Mouse (Mus musculus): Measurements from ENCODE around the gene Mtx1. TPM values are rescaled to one million over a fixed set of nuclear protein-coding genes. Genes with fewer than 3 reads are reported as not detected.

Mtx1 gene
- polyA plus RNA-seq (2012), result 392 and 458 TPM in 2 replicates

DNA sequence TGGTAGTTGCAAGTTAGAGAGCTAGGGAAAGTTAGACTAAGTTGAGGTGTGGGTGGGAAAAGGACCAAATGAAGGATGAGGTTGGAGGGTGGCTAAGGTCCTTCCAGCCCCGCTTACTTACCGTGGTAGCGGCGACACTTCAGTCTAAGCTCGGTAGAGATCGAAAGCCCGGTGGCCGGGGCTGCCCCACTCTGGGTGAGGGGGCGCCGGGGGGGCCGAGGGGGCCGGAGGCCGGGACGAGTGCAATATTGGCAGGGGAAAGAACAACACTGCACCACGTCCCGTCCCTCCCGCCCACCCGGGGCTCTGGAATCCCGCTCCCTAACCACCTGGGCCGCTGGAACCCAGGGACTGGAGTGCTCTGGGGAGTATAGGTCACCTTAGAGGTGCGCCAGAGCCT, at the start of gene Mtx1:
Mtx1 (minus strand) TSS at position 189 of the 400 bp plus-strand sequence.
- TF ChIP-seq GATA1 (IDR thresholded peaks at IDR 0.05; ENCODE audit: low read length), result no peak

DNA sequence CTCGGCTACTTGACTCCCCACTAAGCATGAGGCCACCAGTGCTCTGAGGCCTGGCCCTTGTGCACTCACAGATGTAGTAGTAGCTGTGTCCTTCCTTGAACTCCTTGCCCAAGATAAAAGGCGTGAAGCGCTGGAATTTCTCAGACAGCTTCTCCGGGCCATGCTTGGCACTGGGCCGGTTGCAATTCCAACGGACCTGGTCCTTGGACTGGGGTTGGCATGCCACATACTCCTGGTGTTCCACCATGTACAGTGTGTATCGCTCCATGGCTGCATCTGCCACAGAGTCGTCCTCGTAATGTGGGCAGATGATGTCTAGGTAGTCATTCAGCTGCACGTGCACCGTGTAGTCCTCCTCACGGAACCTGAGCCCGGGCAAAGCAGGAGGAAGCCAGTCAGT, 49.2 kb upstream of the Mtx1 start:
- TF ChIP-seq GATA1 (IDR thresholded peaks at IDR 0.05; ENCODE audit: low read length), result no peak

DNA sequence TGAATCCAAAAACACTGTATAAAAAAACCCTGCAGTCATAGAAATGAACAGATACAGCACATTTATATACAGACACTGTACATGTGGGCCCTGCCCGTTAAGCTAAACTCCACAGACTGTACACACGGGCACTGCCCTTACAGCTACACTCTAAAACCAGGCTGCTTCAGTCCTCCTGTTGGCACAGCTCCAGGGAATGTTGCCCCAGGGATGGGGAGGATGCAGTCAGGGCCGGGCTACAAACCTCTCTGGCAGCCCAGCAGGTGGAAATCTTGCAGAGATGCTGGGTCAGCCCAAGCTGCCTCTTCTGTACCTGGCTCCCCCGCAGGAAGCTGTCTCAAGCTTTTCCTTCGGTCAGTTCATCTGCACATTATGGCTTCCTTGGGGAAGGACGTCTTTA, 44.9 kb upstream of the Mtx1 start:
- TF ChIP-seq GATA1 (IDR thresholded peaks at IDR 0.05; ENCODE audit: low read length), result no peak

DNA sequence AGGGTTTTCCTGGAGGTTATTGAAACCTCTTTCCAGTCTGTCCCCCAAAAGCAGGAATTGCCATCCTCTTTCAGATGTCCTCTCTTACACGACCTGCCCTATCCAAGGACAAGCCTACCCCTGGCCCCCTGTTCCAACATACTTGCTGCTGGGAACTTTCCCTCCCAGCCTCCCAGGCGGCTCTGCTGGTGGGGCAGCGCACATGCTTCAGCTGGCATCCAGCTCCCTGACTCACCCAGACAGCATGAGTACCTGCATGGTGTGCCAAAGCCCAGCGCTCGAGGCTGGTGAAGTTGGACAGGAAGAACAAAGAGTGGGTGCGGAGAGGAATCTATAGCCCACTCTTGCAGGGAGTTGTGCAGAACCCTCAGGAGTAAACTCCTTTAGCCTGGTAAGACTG, 44.0 kb upstream of the Mtx1 start:
- TF ChIP-seq GATA1 (IDR thresholded peaks at IDR 0.05; ENCODE audit: low read length), result no peak

DNA sequence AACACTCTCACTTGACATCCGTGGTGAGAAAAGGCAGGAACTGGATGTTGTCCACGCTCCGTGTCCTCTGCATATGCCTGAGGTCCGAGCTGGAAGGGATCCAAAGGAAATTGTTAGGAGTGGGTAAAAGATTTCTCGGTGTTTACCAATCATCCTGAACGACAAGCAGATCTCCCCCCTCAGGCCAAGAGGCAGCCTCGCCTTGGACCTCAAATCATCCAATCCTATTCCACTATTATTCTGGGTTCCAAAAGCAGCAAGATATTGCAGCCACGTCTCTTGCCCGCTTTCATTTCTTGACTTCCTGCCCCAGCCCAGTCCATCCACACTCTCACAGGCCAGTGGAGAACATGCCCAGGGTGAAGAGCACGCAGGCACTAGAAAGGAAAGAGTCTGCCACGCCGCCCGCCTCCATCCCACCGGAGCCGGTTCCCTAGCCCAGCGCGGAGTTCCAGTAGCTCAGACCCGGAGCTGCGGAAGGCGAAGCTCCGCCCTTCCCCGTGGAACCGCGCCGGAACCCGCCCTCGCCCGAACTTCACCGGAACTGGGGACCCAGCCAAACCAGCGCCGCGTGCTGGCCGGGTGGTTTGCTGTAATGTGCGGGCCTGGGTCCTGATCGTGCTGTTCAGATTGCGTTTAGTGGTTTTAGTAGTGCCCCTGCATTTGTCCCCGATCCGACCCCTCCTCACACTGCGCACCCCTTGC, 43.3 kb upstream of the Mtx1 start, which contains the start of gene Slc50a1:
Slc50a1 (minus strand) TSS at position 520 of the 705 bp plus-strand sequence.
- TF ChIP-seq GATA1 (IDR thresholded peaks at IDR 0.05; ENCODE audit: low read length), result no peak

DNA sequence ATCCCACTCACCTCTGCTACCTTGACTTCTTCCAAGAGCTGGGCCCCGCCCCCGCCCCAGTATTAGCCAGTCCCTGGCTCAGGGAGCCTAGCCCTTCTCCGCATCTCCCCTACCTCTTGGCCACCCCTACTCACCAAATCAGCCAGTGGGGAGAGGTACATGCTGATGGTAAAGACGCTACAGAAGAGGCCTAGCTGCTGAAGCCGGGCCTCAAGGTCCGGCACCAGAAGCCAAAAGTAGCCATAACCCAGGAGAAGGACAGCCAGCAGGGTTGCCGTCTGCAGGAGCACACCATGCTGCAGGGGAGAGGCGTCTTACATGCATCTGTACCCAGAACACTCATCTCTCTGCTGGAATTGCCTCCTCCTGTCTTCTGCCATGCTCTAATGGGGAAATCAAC, 42.0 kb upstream of the Mtx1 start:
- TF ChIP-seq GATA1 (IDR thresholded peaks at IDR 0.05; ENCODE audit: low read length), result no peak

DNA sequence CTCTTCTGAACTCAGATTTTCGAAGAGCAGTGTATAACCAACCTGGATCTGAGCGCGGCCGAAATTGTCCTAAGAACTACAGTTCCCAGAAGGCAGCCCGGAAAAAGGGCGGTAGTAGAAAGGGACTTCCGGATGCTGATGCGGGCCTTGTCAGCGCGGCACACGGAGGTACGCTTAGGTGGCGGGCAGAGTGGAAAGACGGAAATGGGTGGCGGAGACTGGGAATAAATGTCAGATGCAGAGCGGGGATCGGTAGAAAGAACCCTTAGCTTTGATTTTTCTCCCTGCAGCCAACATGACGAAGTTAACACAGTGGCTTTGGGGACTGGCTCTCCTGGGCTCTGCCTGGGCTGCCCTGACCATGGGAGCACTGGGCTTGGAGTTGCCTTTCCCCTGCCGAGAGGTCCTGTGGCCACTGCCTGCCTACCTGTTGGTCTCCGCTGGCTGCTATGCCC, 39.6 kb upstream of the Mtx1 start:
- TF ChIP-seq GATA1 (IDR thresholded peaks at IDR 0.05; ENCODE audit: low read length), result no peak

DNA sequence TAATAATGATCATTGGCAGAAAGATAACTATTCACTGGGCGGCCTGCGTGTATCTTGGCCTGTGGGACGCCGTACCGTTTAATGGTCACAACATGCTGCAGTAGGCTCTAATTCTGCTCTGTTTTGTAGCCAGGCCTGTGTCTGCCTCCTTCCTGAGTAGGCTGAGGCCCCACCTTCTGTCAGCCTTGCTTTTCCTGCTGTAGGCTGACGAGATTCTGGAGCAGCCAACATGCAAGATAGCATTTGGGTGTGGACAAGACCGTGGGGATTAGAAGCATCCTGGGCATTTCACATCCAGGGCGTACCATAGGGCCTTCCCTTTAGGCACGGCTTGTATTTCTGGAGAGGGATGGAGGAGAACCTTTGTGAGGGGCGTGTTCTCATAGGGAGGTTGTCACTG, 35.5 kb upstream of the Mtx1 start:
- TF ChIP-seq GATA1 (IDR thresholded peaks at IDR 0.05; ENCODE audit: low read length), result no peak

DNA sequence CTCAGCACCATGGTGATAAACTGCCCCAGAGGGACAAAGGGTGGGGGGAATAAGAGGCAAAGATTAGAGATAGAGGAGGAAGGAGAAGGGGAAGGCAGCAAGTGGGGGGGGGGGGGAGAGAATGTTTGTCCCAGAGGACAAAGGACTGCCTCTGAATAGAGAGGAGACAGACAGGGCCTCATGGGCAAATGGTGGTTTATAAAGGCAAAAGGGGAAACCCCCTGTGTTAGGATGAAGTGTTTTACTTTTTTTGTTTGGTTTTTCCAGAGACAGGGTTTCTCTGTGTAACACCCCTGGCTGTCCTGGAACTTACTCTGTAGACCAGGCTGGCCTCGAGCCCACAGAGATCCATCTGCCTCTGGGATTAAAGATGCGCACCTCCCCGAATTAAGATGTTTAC, 33.3 kb upstream of the Mtx1 start:
- no peak for TF ChIP-seq GATA1 (IDR thresholded peaks at IDR 0.05; ENCODE audit: low read length)

DNA sequence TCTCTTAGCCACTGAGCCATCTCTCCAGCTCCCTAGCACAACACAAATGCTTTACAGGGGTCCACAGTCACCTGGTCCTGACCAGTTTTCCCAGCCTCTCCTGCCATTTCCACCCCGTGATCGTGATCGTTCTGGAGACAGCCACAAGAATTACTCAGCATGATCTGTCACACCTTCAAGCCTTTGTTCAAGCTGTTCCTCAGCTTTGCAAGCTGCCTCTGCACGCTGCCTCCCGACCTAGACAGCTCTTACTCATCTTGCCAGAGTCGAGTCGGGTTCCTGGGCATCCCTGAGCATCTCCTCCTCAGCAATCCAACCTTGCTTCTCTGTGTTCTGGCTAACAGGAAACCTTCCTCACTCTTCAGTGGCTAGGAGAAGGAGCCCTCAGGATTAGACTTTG, 32.2 kb upstream of the Mtx1 start, which contains the start of gene Dpm3:
Dpm3 (plus strand) TSS at position 283 of the 400 bp plus-strand sequence.
- no peak for TF ChIP-seq GATA1 (IDR thresholded peaks at IDR 0.05; ENCODE audit: low read length)

DNA sequence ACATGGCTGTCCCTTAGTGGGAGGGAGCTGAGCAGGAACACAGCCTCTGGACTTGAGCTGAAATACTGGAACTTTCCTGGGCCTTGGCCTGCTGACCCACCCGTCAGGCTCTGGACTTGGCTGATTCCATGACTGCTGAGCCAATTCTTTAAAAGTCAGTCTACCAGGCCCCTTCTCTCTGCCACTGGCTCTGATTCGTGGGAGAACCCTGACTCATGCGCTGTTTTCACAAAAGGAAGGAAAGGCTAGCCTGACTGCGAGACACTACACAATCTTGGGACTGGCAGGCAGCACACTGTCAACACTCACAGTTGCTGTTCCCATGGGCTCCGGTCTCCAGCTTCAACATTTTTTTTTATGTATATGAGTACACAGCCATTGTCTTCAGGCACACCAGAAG, 29.3 kb upstream of the Mtx1 start:
- TF ChIP-seq GATA1 (IDR thresholded peaks at IDR 0.05; ENCODE audit: low read length), result no peak

DNA sequence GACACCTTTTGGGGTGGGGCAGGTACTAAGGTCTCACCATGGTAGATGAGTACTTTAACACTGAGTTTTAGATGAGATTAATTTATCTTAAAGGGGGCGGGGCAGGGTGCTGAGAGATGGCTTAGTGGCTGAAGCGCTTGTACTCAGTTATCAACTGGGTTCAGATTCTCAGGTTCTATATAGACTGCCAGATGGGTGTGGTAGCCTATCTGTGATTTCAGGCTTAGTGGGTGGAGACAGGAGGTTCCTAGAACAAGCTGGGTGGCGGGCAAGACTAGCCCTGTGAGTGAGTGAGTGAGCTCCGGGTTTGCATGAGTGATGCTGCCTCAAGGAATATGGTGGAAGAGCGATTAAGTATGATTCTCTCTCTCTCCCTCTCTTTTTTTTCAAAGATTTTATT, 28.1 kb upstream of the Mtx1 start:
- no peak for TF ChIP-seq GATA1 (IDR thresholded peaks at IDR 0.05; ENCODE audit: low read length)

DNA sequence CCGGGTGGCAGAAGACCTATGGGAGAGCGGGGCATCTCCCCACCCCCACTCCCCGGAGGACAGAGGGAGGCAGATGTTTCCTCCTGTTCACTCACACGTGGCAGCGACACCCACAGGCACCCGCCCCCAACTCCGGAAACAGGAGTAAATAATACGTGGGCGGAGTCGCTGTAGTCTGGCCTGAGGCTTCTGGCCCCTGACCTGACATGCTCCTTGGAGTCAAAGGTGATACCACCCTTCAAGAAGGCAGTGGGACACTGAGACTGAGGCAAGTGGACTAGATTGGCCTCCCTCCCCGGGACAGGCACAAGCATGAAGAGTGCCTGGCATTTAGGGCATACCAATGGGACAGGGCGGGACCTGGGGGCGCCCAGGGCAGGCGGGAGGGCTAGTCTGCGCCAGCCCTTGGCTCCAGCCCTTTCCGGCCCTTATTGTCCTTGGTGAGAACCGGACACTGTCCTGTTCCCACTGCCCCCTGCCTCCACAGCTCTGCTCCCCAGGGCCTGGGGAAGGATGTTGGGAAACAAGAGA, 24.5 kb upstream of the Mtx1 start:
- TF ChIP-seq GATA1 (IDR thresholded peaks at IDR 0.05; ENCODE audit: low read length), result no peak

DNA sequence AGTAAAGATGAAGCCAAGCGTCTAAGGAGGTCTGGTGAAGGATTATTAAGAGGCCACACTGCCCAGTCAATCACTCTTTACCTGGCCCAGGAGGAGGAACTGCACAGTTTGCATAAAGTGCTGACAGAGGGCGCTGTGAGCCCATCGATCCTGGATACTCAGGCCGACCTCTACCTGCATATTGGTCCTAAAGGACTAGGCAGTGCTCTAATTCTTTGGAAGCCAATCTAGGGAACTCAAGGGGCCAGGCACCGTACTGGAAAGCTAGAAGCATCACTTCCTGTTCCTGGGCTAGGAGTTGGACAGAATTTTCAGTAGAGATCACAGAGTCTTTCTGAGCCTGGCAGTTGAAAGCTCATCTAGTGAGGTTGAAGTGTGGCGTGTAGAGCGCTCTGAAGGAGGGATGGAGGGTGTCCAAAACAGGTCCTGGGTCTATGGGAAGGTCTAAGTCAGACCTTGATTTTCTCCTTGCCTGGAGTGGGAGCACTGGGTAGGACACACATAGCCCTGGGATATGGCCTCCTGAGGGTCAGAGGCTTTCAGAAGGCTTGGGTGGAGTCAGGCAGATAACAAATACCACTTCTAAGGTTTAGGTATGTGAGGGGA, 23.6 kb upstream of the Mtx1 start:
- TF ChIP-seq GATA1 (IDR thresholded peaks at IDR 0.05; ENCODE audit: low read length), result no peak

DNA sequence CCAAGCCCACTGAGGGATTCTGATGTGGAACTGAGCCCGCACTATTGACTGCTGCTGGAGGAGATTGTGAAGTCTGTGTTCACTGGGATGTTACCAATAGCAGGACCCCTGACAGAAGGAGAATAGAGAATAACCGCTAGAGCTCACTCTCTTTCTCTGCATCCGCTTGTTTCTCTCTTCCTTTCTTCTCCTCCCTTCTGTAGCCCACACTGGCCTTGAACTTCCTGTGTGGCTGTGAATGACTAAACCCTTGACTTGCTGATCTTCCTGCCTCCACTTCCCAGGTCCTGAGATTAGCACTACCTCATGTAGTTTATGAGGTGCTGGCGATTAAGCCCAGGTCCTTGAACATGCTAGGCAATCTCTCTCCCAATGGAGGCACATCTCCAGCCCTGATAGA, 20.6 kb upstream of the Mtx1 start:
- no peak for TF ChIP-seq GATA1 (IDR thresholded peaks at IDR 0.05; ENCODE audit: low read length)

DNA sequence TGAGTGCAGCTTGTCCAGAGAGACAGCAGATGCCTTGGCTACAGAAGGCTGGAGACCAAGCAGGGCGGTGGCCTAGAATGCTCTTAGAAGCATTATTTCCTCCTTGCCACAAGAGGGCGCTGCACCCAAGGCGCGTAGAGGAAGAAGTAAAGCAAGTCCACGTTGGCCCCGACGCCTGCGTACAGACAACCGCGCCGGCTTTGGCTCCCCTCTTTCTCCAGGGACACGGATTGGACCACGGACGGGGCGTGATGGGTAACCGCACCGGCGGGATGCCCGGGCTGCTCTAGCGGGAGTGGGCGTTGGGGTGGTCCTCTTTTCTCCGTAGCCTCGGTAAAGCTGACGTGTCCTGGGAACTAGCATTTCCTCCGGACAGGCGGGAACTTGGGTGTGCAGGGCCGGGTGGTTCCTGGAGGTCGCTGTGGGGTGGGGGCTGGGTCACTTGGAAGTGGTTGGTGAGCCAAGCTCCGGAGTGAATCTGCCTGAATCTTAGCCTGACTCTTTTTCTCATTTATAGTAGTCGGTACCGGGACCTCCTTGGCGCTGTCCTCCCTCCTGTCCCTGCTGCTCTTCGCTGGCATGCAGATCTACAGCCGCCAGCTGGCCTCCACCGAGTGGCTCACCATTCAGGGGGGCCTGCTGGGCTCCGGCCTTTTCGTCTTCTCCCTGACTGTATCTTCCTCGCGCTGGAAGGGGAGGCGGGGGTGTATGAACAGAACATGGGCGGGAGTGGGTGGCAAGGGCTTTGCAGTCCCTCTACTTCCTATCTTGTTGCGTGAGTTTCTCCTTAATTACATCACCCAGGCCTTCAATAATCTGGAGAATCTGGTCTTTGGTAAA, 19.6 kb upstream of the Mtx1 start, which contains the start of gene Trim46:
Trim46 (minus strand) TSS at position 49 of the 840 bp plus-strand sequence.
- no peak for TF ChIP-seq GATA1 (IDR thresholded peaks at IDR 0.05; ENCODE audit: low read length)
